Mouse (Mus musculus) E14TG2a.4 (cell line): ENCODE measurements at regions not wholly inside any gene's neighbourhood (a gene's known extent, or its start where the extent isn't known, plus 50 kb on each side); places are given as distances from the start of the nearest gene placed in this dataset.
A peak's percentile ranks its signal among the peaks of the same experiment; 100 is the strongest.

Experiments
- H3K27me3 ChIP-seq: 2 replicates; pipeline ENCODE4 v1.6.1; 2014; ENCODE audit warnings: low read length, control low read depth; ENCODE audit not compliant: insufficient read depth
- H3K36me3 ChIP-seq: 2 replicates; pipeline ENCODE4 v1.6.1; 2014; ENCODE audit warnings: low read length, control low read depth; ENCODE audit not compliant: insufficient read depth
- H3K4me1 ChIP-seq: replicated peaks from 2 replicates; pipeline ENCODE4 v1.6.1; 2014; ENCODE audit warnings: low read depth, low read length, control low read depth
- H3K4me3 ChIP-seq: replicated peaks from 2 replicates; pipeline ENCODE4 v1.5.1; 2014; ENCODE audit warnings: mild to moderate bottlenecking, low read length
- H3K9me3 ChIP-seq: 2 replicates; pipeline ENCODE4 v1.6.1; 2014; ENCODE audit warnings: low read length, control low read depth
- CTCF ChIP-seq: conservative IDR thresholded peaks from 2 replicates; pipeline ENCODE4 v1.5.1; 2014; ENCODE audit warnings: low read length
- NANOG ChIP-seq: IDR thresholded peaks from 2 replicates; pipeline ENCODE4 v1.6.1; 2014; ENCODE audit warnings: borderline replicate concordance, low read length, mixed read lengths
- POU5F1 ChIP-seq: IDR thresholded peaks from 2 replicates; pipeline ENCODE4 v1.6.1; 2014; ENCODE audit warnings: low read length, borderline replicate concordance

- H3K27me3 ChIP-seq = no peaks in the 10 kb centered on the region
- peaks cover 25% of the 10 kb centered on the region for H3K4me1 ChIP-seq
- peaks cover 5% of the 10 kb centered on the region for H3K9me3 ChIP-seq
- TF ChIP-seq CTCF = no peak
- no peak for TF ChIP-seq POU5F1
- TF ChIP-seq NANOG = no peak
- H3K36me3 ChIP-seq = no peaks in the 10 kb centered on the region
- H3K4me3 ChIP-seq = no peak overlapping the region
Measured at GRCm38 (mm10) chr10:68347806-68348205, 69.3 kb upstream of the Arid5b start.

GRCm38 (mm10) chr10:68344991-68345720, 66.6 kb upstream of the Arid5b start:
- no peaks in the 10 kb centered on the region for H3K27me3 ChIP-seq
- peaks cover 11% of the 10 kb centered on the region for H3K9me3 ChIP-seq
- H3K36me3 ChIP-seq = no peaks in the 10 kb centered on the region
- H3K4me3 ChIP-seq = peak overlapping the region; percentile 71
- TF ChIP-seq NANOG (no peak), POU5F1 (no peak), CTCF (no peak)
- peaks cover 25% of the 10 kb centered on the region for H3K4me1 ChIP-seq

GRCm38 (mm10) chr10:68344211-68344610, 65.7 kb upstream of the Arid5b start:
- Histone ChIP-seq H3K9me3 (peaks cover 11% of the 10 kb centered on the region), H3K4me3 (no peak overlapping the region), H3K27me3 (no peaks in the 10 kb centered on the region), H3K4me1 (peaks cover 25% of the 10 kb centered on the region), H3K36me3 (no peaks in the 10 kb centered on the region)
- TF ChIP-seq NANOG (no peak), POU5F1 (no peak), CTCF (no peak)

GRCm38 (mm10) chr10:68334054-68334453, 55.5 kb upstream of the Arid5b start:
- Histone ChIP-seq H3K9me3 (peaks cover 8% of the 10 kb centered on the region; the same call in 1 of the 2 replicates), H3K4me1 (no peaks in the 10 kb centered on the region), H3K36me3 (no peaks in the 10 kb centered on the region), H3K27me3 (no peaks in the 10 kb centered on the region), H3K4me3 (no peak overlapping the region)
- no peak for TF ChIP-seq POU5F1
- no peak for TF ChIP-seq CTCF
- no peak for TF ChIP-seq NANOG
